Mouse (Mus musculus) lung, postnatal 0 days (tissue): Measurements from ENCODE around the gene Des.

Source experiments
- CTCF ChIP-seq: IDR thresholded peaks from 2 replicates; pipeline ENCODE4 v1.5.1; 2016; ENCODE audit warnings: antibody characterized with exemption, mild to moderate bottlenecking
- EP300 ChIP-seq: IDR thresholded peaks from 2 replicates; pipeline ENCODE4 v1.6.1; 2016; ENCODE audit warnings: antibody characterized with exemption, mild to moderate bottlenecking, control low read depth

GRCm38 (mm10) chr1:75407056-75407455 lies 46.9 kb downstream of the Des start:
- no peak for TF ChIP-seq CTCF
- no peak for TF ChIP-seq EP300
